Comparison of ENCODE assay signal across 10 mouse cellular contexts in the genomic region with DNA sequence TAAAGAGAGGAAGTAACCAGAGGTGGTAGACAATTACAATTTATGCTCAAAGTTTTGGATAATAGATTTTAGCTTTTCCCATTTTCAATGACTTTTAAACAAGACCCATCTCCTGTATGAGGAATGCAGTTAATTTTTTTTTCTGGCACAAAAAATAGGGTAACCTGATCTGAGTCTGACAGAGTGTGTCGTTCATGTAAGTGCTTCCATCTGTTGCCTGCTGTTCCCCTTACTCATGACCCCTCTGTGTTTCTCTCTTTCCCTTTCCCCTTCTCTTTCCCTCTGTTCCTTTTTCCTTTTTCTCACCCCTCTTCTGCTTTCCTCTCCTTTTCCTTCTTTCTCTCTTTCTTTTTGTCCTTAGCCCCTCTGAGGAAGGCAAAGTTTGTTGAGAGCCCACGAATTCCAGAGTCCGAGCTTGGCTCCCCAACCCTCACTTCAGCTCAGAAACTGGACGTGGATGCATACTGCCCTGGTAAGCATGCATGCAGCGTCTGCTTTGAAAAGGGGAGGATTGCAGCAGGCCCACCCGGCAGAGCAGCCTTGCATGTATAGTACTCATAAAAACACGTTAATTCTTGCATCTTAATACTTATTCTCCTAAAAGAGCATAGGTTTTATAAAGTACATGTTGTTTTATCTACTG.
A peak's percentile ranks its signal among the peaks of the same experiment; 100 is the strongest.
DNase-seq lines count a peak whose midpoint lies in the region; ATAC-seq lines count a peak whose summit lies in the region.
"Had no signal": no experiment of that assay in that cellular context is flagged by ENCODE, and none has a peak within 500 bp of the region (broad histone marks: within the 10 kb centered on the region; RNA-seq: fewer than 3 reads in every experiment).

No protein-coding gene starts in this region.

- no peak overlapping the region for H3K4me3 ChIP-seq in midbrain, embryonic 11.5 days (ENCODE audit: low read depth, low read length)
- H3K4me3 ChIP-seq in midbrain, embryonic 16.5 days (ENCODE audit: low read depth, low read length): no peak overlapping the region
- no peak overlapping the region for H3K4me3 ChIP-seq in forebrain, embryonic 14.5 days (ENCODE audit: low read depth, low read length)
- H3K4me3 ChIP-seq in limb, embryonic 12.5 days (replicated peaks): peak overlapping the region; percentile 14; the same call in 1 of the 2 replicates
- H3K4me3 ChIP-seq in stomach, embryonic 15.5 days (replicated peaks): no peak overlapping the region

- no peak for DNase-seq in midbrain, embryonic 11.5 days (ENCODE audit: low spot score, missing footprints)
- DNase-seq in forebrain, embryonic 14.5 days (ENCODE audit: low spot score): peak; percentile 20
- DNase-seq in urinary bladder, postnatal 25 days (ENCODE audit: low spot score): no peak
- no peak for DNase-seq in heart, adult 11 months
- DNase-seq in spleen, postnatal 14 days (ENCODE audit: low spot score in 2 of 2): no peak
- DNase-seq: lung, postnatal 36 days; thymus, postnatal 4 days had no signal

- peak overlapping the region; percentile 40; the same call in 1 of the 2 replicates for H3K27ac ChIP-seq in midbrain, embryonic 11.5 days (ENCODE audit: low read depth, low read length)
- H3K27ac ChIP-seq in midbrain, embryonic 16.5 days (ENCODE audit: low read length): no peak overlapping the region
- 0 out of 2 replicates have a peak overlapping the region, but pooled peaks have one; percentile 30 for H3K27ac ChIP-seq in forebrain, embryonic 14.5 days (ENCODE audit: low read depth, low read length)
- peak overlapping the region; percentile 82 for H3K27ac ChIP-seq in limb, embryonic 12.5 days
- H3K27ac ChIP-seq in stomach, embryonic 15.5 days: peak overlapping the region; percentile 21; the same call in 1 of the 2 replicates

- 0 out of 2 replicates have a peak overlapping the region, but pooled peaks have one; percentile 6 for H3K4me2 ChIP-seq in midbrain, embryonic 11.5 days
- H3K4me2 ChIP-seq in midbrain, embryonic 16.5 days (ENCODE audit: low read length): no peak overlapping the region
- H3K4me2 ChIP-seq in forebrain, embryonic 14.5 days (ENCODE audit: low read length): no peak overlapping the region
- H3K4me2 ChIP-seq in limb, embryonic 12.5 days: peak overlapping the region; percentile 38
- H3K4me2 ChIP-seq in stomach, embryonic 15.5 days: no peak overlapping the region

- H3K4me1 ChIP-seq in midbrain, embryonic 11.5 days (ENCODE audit: control insufficient read depth, insufficient read depth, low read length): peaks cover 15% of the 10 kb centered on the region
- peaks cover 10% of the 10 kb centered on the region for H3K4me1 ChIP-seq in midbrain, embryonic 16.5 days (ENCODE audit: control insufficient read depth, insufficient read depth, low read length)
- H3K4me1 ChIP-seq in forebrain, embryonic 14.5 days (ENCODE audit: control insufficient read depth, insufficient read depth, low read length): 0 out of 2 replicates have a peak, but pooled peaks cover 7% of the 10 kb centered on the region
- H3K4me1 ChIP-seq in limb, embryonic 12.5 days (replicated peaks): peaks cover 8% of the 10 kb centered on the region
- H3K4me1 ChIP-seq in stomach, embryonic 15.5 days: 0 out of 2 replicates have a peak, but pooled peaks cover 2% of the 10 kb centered on the region

- no peak overlapping the region for H3K9ac ChIP-seq in midbrain, embryonic 11.5 days (ENCODE audit: low read length)
- no peak overlapping the region for H3K9ac ChIP-seq in midbrain, embryonic 16.5 days (ENCODE audit: low read depth, low read length)
- H3K9ac ChIP-seq in forebrain, embryonic 14.5 days (ENCODE audit: low read length): no peak overlapping the region
- H3K9ac ChIP-seq in limb, embryonic 12.5 days (replicated peaks): no peak overlapping the region; the same call in 1 of the 2 replicates
- no peak overlapping the region for H3K9ac ChIP-seq in stomach, embryonic 15.5 days

- no peak for ATAC-seq in midbrain, embryonic 11.5 days (ENCODE audit: low FRiP score)
- ATAC-seq in midbrain, embryonic 16.5 days: no peak
- ATAC-seq in forebrain, embryonic 14.5 days: 0 out of 2 replicates have a peak, but pooled peaks have one; percentile 46
- ATAC-seq in limb, embryonic 12.5 days (ENCODE audit: insufficient number of reproducible peaks, insufficient read depth, low FRiP score, low TSS enrichment, low read depth): 0 out of 2 replicates have a peak, but pooled peaks have one; percentile 56
- no peak for ATAC-seq in stomach, embryonic 15.5 days (ENCODE audit: insufficient read depth, low FRiP score, low read depth)

- H3K27me3 ChIP-seq in midbrain, embryonic 11.5 days (ENCODE audit: control insufficient read depth, insufficient read depth, low read length): no peaks in the 10 kb centered on the region
- H3K27me3 ChIP-seq in midbrain, embryonic 16.5 days (ENCODE audit: control insufficient read depth, insufficient read depth, low read depth, low read length): no peaks in the 10 kb centered on the region
- no peaks in the 10 kb centered on the region for H3K27me3 ChIP-seq in forebrain, embryonic 14.5 days (replicated peaks; ENCODE audit: control insufficient read depth, insufficient read depth, low read length)
- H3K27me3 ChIP-seq in limb, embryonic 12.5 days: no peaks in the 10 kb centered on the region
- H3K27me3 ChIP-seq in stomach, embryonic 15.5 days (replicated peaks): no peaks in the 10 kb centered on the region

- WGBS in midbrain, embryonic 11.5 days: 15% methylated on average over 7 of the region's 7 CpGs
- WGBS in midbrain, embryonic 16.5 days: 11% methylated on average over 7 of the region's 7 CpGs
- 30% methylated on average over 7 of the region's 7 CpGs for WGBS in forebrain, embryonic 14.5 days
- 11% methylated on average over 7 of the region's 7 CpGs for WGBS in limb, embryonic 12.5 days
- WGBS in stomach, embryonic 15.5 days: 43% methylated on average over 7 of the region's 7 CpGs

- no peaks in the 10 kb centered on the region for H3K9me3 ChIP-seq in midbrain, embryonic 11.5 days (ENCODE audit: control insufficient read depth, low read length)
- no peaks in the 10 kb centered on the region for H3K9me3 ChIP-seq in midbrain, embryonic 16.5 days (replicated peaks; ENCODE audit: control insufficient read depth, low read length, poor library complexity, severe bottlenecking)
- no peaks in the 10 kb centered on the region for H3K9me3 ChIP-seq in forebrain, embryonic 14.5 days (replicated peaks; ENCODE audit: control insufficient read depth, low read length)
- H3K9me3 ChIP-seq in limb, embryonic 12.5 days: no peaks in the 10 kb centered on the region
- H3K9me3 ChIP-seq in stomach, embryonic 15.5 days: no peaks in the 10 kb centered on the region

- H3K36me3 ChIP-seq in midbrain, embryonic 11.5 days (ENCODE audit: control insufficient read depth, insufficient read depth, low read length): no peaks in the 10 kb centered on the region
- no peaks in the 10 kb centered on the region for H3K36me3 ChIP-seq in midbrain, embryonic 16.5 days (ENCODE audit: control insufficient read depth, insufficient read depth, low read length)
- no peaks in the 10 kb centered on the region for H3K36me3 ChIP-seq in forebrain, embryonic 14.5 days (ENCODE audit: control insufficient read depth, insufficient read depth, low read length)
- no peaks in the 10 kb centered on the region for H3K36me3 ChIP-seq in limb, embryonic 12.5 days
- H3K36me3 ChIP-seq in stomach, embryonic 15.5 days: no peaks in the 10 kb centered on the region

Comparison
In these comparisons a context has a peak if more than half of its experiments do, and no peak if none do; other contexts are left out.
1. H3K4me2 ChIP-seq: peak in midbrain, embryonic 11.5 days (single experiment) and limb, embryonic 12.5 days (single experiment); none in midbrain, embryonic 16.5 days (single experiment), forebrain, embryonic 14.5 days (single experiment) and stomach, embryonic 15.5 days (single experiment).
2. ATAC-seq: peak in forebrain, embryonic 14.5 days (single experiment) and limb, embryonic 12.5 days (single experiment); none in midbrain, embryonic 11.5 days (single experiment), midbrain, embryonic 16.5 days (single experiment) and stomach, embryonic 15.5 days (single experiment).